Mouse (Mus musculus): ENCODE data around the gene Sft2d1.

- no peak for TF ChIP-seq GATA1 (IDR thresholded peaks at IDR 0.05; ENCODE audit: low read length)
- no peak for TF ChIP-seq TAL1 (IDR thresholded peaks at IDR 0.05; ENCODE audit: low read length)
Measured at GRCm38 (mm10) chr17:8316251-8316650, 5.3 kb downstream of the Sft2d1 start.

Data from erythroblast, embryonic 14.5 days (primary cell).